9 mouse cellular contexts compared by ENCODE assay signal in the genomic region with DNA sequence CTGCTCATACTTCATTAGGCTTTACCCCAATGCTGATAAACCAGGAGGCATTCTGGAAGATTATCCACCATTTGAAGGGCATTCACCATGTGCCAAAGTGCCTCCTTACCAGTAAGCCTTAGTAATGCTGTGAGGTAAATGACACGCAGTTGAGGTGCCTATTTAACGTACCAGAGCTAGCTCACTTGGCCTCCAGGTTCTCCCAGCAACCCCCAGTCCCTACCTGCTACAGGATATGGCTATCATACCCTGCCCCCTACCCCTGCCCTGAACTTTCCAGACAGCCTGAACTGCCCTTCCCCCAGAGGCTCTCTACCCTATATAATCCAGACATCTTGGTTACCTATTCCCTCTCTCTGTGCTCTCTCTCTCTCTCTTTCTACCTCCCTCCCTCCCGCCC. TPM values are rescaled to one million over a fixed set of nuclear protein-coding genes. Genes with fewer than 3 reads are reported as not detected.
A peak's percentile ranks its signal among the peaks of the same experiment; 100 is the strongest.
DNase-seq lines count a peak whose midpoint lies in the region; ATAC-seq and TF ChIP-seq lines count a peak whose summit lies in the region.
"Had no signal": no experiment of that assay in that cellular context is flagged by ENCODE, and none has a peak within 500 bp of the region (broad histone marks: within the 10 kb centered on the region; RNA-seq: fewer than 3 reads in every experiment).

No protein-coding gene starts in this region.

- peaks cover 16% of the 10 kb centered on the region for H3K79me2 ChIP-seq in MEL (ENCODE audit: control insufficient read depth, insufficient read depth, low read length, poor library complexity)

- no peak for TF ChIP-seq RAD21 in MEL (IDR thresholded peaks at IDR 0.05; ENCODE audit: low read depth, low read length)

- 0 out of 2 replicates have a peak overlapping the region, but pooled peaks have one; percentile 98 for H3K9ac ChIP-seq in lung, embryonic 15.5 days
- peak overlapping the region; percentile 89; the same call in 1 of the 2 replicates for H3K9ac ChIP-seq in MEL (ENCODE audit: control insufficient read depth, low read depth, low read length, poor library complexity, severe bottlenecking)
- peak overlapping the region; percentile 89 for H3K9ac ChIP-seq in liver, embryonic 13.5 days

- H3K27me3 ChIP-seq in lung, embryonic 15.5 days = no peaks in the 10 kb centered on the region
- H3K27me3 ChIP-seq in MEL (ENCODE audit: control insufficient read depth in 1 of 2, insufficient read depth in 2 of 2, low read length in 2 of 2) = no peaks in the 10 kb centered on the region
- H3K27me3 ChIP-seq in liver, embryonic 13.5 days = peaks cover 10% of the 10 kb centered on the region; the same call in 1 of the 2 replicates

- no peak for DNase-seq in gastrocnemius, adult 2 months
- DNase-seq in gastrocnemius, postnatal 25 days = no peak
- no peak for DNase-seq in lung, postnatal 4 days
- DNase-seq in MEL (ENCODE audit: low read depth, low spot score) = peak; percentile 30
- no peak for DNase-seq in liver, embryonic 13.5 days
- DNase-seq in frontal cortex, postnatal 36 days (ENCODE audit: low spot score in 2 of 2) = no peak
- DNase-seq: layer of hippocampus, postnatal 36 days had no signal

- no peak for TF ChIP-seq EP300 in MEL (IDR thresholded peaks at IDR 0.05; ENCODE audit: low read depth in 1 of 2, low read length in 2 of 2)

- peak overlapping the region; percentile 96 for H3K4me2 ChIP-seq in lung, embryonic 15.5 days
- H3K4me2 ChIP-seq in liver, embryonic 13.5 days = peak overlapping the region; percentile 99

- TF ChIP-seq CTCF in gastrocnemius, adult 2 months (IDR thresholded peaks at IDR 0.05) = no peak
- TF ChIP-seq CTCF in MEL (IDR thresholded peaks at IDR 0.05 in 2 of 3, conservative IDR thresholded peaks at IDR 0.05 in 1 of 3; ENCODE audit: control insufficient read depth in 1 of 3, insufficient read depth in 1 of 3, low read depth in 2 of 3, low read length in 3 of 3, poor library complexity in 1 of 3, severe bottlenecking in 1 of 3) = no peak

- H3K9me3 ChIP-seq in lung, embryonic 15.5 days = no peaks in the 10 kb centered on the region
- no peaks in the 10 kb centered on the region for H3K9me3 ChIP-seq in MEL (replicated peaks; ENCODE audit: insufficient read depth, low read length)
- no peaks in the 10 kb centered on the region for H3K9me3 ChIP-seq in liver, embryonic 13.5 days (replicated peaks)

- TF ChIP-seq POLR2A in MEL (IDR thresholded peaks at IDR 0.05; ENCODE audit: control insufficient read depth in 1 of 2, insufficient read depth in 1 of 2, low read depth in 1 of 2, low read length in 2 of 2, poor library complexity in 1 of 2) = no peak

- peak overlapping the region; percentile 88; the same call in 1 of the 2 replicates for H3K4me3 ChIP-seq in gastrocnemius, adult 2 months
- no peak overlapping the region; the same call in 1 of the 2 replicates for H3K4me3 ChIP-seq in lung, embryonic 15.5 days
- H3K4me3 ChIP-seq in MEL (ENCODE audit: control insufficient read depth in 1 of 2, insufficient read depth in 1 of 2, low read depth in 2 of 2, low read length in 2 of 2) = peak overlapping the region in 1 of 2 experiments; percentile 78; a peak in 1 of 4 replicates
- peak overlapping the region; percentile 85; the same call in 1 of the 2 replicates for H3K4me3 ChIP-seq in liver, embryonic 13.5 days (replicated peaks)

- H3K4me1 ChIP-seq in lung, embryonic 15.5 days = peaks cover 58% of the 10 kb centered on the region
- peaks cover 11 to 40% of the 10 kb centered on the region in 2 experiments for H3K4me1 ChIP-seq in MEL (ENCODE audit: control insufficient read depth in 1 of 2, insufficient read depth in 2 of 2, low read length in 2 of 2)
- H3K4me1 ChIP-seq in liver, embryonic 13.5 days (replicated peaks) = peaks cover 72% of the 10 kb centered on the region

- peak overlapping the region; percentile 97; the same call in 1 of the 2 replicates for H3K27ac ChIP-seq in gastrocnemius, adult 2 months
- no peak overlapping the region for H3K27ac ChIP-seq in lung, embryonic 15.5 days
- H3K27ac ChIP-seq in MEL (ENCODE audit: control insufficient read depth, low read depth, low read length) = no peak overlapping the region
- peak overlapping the region; percentile 92 for H3K27ac ChIP-seq in liver, embryonic 13.5 days

- WGBS in lung, embryonic 15.5 days = 69% methylated on average over 3 of the region's 3 CpGs
- WGBS in liver, embryonic 13.5 days (ENCODE audit: insufficient replicate concordance) = 58% methylated on average over 3 of the region's 3 CpGs

- no peak for ATAC-seq in lung, embryonic 15.5 days (ENCODE audit: borderline replicate concordance, extremely low read depth, low FRiP score, low TSS enrichment)
- no peak for ATAC-seq in liver, embryonic 13.5 days (ENCODE audit: low read depth)
- ATAC-seq in megakaryocyte progenitor cell, adult 5-6 weeks (replicated peaks; ENCODE audit: poor library complexity) = no peak

- no peaks in the 10 kb centered on the region for H3K36me3 ChIP-seq in lung, embryonic 15.5 days
- H3K36me3 ChIP-seq in MEL (ENCODE audit: control insufficient read depth in 1 of 2, insufficient read depth in 2 of 2, low read length in 2 of 2) = peaks cover 0 to 27% of the 10 kb centered on the region in 2 experiments; a peak in 2 of 4 replicates
- no peaks in the 10 kb centered on the region for H3K36me3 ChIP-seq in liver, embryonic 13.5 days

- intact Hi-C loops in gastrocnemius, adult 2 months (cut with DNase I) = no loop called here

TF ChIP-seq in MEL, 35 proteins besides CTCF, POLR2A, EP300 and RAD21 (continues in another document):
- TF ChIP-seq ZMIZ1 (IDR thresholded peaks at IDR 0.05; ENCODE audit: low read depth, low read length) (no peak), ELF1 (IDR thresholded peaks at IDR 0.05; ENCODE audit: low read depth, low read length) (no peak), MYC (IDR thresholded peaks at IDR 0.05; ENCODE audit: low read depth, low read length) (no peak), E2F4 (IDR thresholded peaks at IDR 0.05; ENCODE audit: borderline replicate concordance, low read depth, low read length) (no peak), CHD1 (IDR thresholded peaks at IDR 0.05; ENCODE audit: low read depth, low read length) (no peak), POLR2AphosphoS5 (IDR thresholded peaks at IDR 0.05; ENCODE audit: borderline replicate concordance, low read depth, low read length) (no peak)

RNA-seq across cellular contexts. Expression of gene Gpsm3, which starts 0.8 kb away (rescaled TPM):
- total RNA-seq in gastrocnemius, adult 2 months (2021) = 1 to 10 TPM; 1.8 to 2.4 TPM
- 1 to 10 TPM; 2.3 to 2.6 TPM for total RNA-seq in gastrocnemius, postnatal 25 days (2021)
- polyA plus RNA-seq in lung, embryonic 15.5 days (2015; fragmentation: Nextera tagmentation; extraction: Ambion mirVana) = 11.5 and 17.9 TPM in 2 replicates
- total RNA-seq in MEL (2012; rRNA removed) = 10.6 and 12.0 TPM in 2 replicates
- polyA plus RNA-seq in MEL (2012; ENCODE audit: insufficient read depth in 1 of 2, insufficient read length in 2 of 2, low read depth in 1 of 2, low replicate concordance in 2 of 2, missing spikeins in 1 of 2) = 10 to 100 TPM in 1 of 2 experiments, not detected in 1; 37.8 TPM
- 8.5 and 8.9 TPM in 2 replicates for polyA plus RNA-seq in liver, embryonic 13.5 days (2015; fragmentation: Nextera tagmentation; extraction: Ambion mirVana)
- total RNA-seq in megakaryocyte progenitor cell, adult 5-6 weeks (2015) = 63.4 and 69.0 TPM in 2 replicates
- 14.5 and 20.2 TPM in 2 replicates for total RNA-seq in megakaryocyte progenitor cell, adult 5-6 weeks (2017)

RNA-seq across cellular contexts. Expression of gene Pbx2, which starts 2.3 kb away (rescaled TPM):
- 10 to 100 TPM; 14.0 to 14.6 TPM for total RNA-seq in gastrocnemius, adult 2 months (2021)
- 10 to 100 TPM; 12.1 to 13.6 TPM for total RNA-seq in gastrocnemius, postnatal 25 days (2021)
- polyA plus RNA-seq in lung, embryonic 15.5 days (2015; fragmentation: Nextera tagmentation; extraction: Ambion mirVana) = 8.8 and 9.8 TPM in 2 replicates
- total RNA-seq in MEL (2012; rRNA removed) = 40.3 and 42.4 TPM in 2 replicates
- 10 to 100 TPM in 1 of 2 experiments, not detected in 1; 76.7 TPM for polyA plus RNA-seq in MEL (2012; ENCODE audit: insufficient read depth in 1 of 2, insufficient read length in 2 of 2, low read depth in 1 of 2, low replicate concordance in 2 of 2, missing spikeins in 1 of 2)
- polyA plus RNA-seq in liver, embryonic 13.5 days (2015; fragmentation: Nextera tagmentation; extraction: Ambion mirVana) = 3.8 TPM in 2 replicates
- total RNA-seq in megakaryocyte progenitor cell, adult 5-6 weeks (2015) = 17.0 and 20.6 TPM in 2 replicates
- total RNA-seq in megakaryocyte progenitor cell, adult 5-6 weeks (2017) = 24.9 and 26.7 TPM in 2 replicates

RNA-seq across cellular contexts. Expression of gene Ager, which starts 8.9 kb away (rescaled TPM):
- under 1 TPM in 1 of 2 experiments, not detected in 1; 0.31 TPM for total RNA-seq in gastrocnemius, adult 2 months (2021)
- under 1 TPM in 1 of 2 experiments, not detected in 1; 0.24 TPM for total RNA-seq in gastrocnemius, postnatal 25 days (2021)
- polyA plus RNA-seq in lung, embryonic 15.5 days (2015; fragmentation: Nextera tagmentation; extraction: Ambion mirVana) = 197 and 248 TPM in 2 replicates
- total RNA-seq in MEL (2012; rRNA removed) = 0.27 and 0.62 TPM in 2 replicates
- 1 to 10 TPM in 1 of 2 experiments, not detected in 1; 3.7 TPM for polyA plus RNA-seq in MEL (2012; ENCODE audit: insufficient read depth in 1 of 2, insufficient read length in 2 of 2, low read depth in 1 of 2, low replicate concordance in 2 of 2, missing spikeins in 1 of 2)
- polyA plus RNA-seq in liver, embryonic 13.5 days (2015; fragmentation: Nextera tagmentation; extraction: Ambion mirVana) = 0.68 and 0.72 TPM in 2 replicates
- 1.5 and 2.6 TPM in 2 replicates for total RNA-seq in megakaryocyte progenitor cell, adult 5-6 weeks (2015)
- total RNA-seq in megakaryocyte progenitor cell, adult 5-6 weeks (2017) = 0.24 and 3.0 TPM in 2 replicates

RNA-seq across cellular contexts. Expression of gene Rnf5, which starts 14.7 kb away (rescaled TPM):
- total RNA-seq in gastrocnemius, adult 2 months (2021) = 10 to 100 TPM; 16.8 to 24.0 TPM
- 10 to 100 TPM; 16.4 to 19.2 TPM for total RNA-seq in gastrocnemius, postnatal 25 days (2021)
- polyA plus RNA-seq in lung, embryonic 15.5 days (2015; fragmentation: Nextera tagmentation; extraction: Ambion mirVana) = 122 and 124 TPM in 2 replicates
- 23.5 and 24.8 TPM in 2 replicates for total RNA-seq in MEL (2012; rRNA removed)
- 10 to 100 TPM in 1 of 2 experiments, not detected in 1; 85.1 TPM for polyA plus RNA-seq in MEL (2012; ENCODE audit: insufficient read depth in 1 of 2, insufficient read length in 2 of 2, low read depth in 1 of 2, low replicate concordance in 2 of 2, missing spikeins in 1 of 2)
- 86.1 and 93.6 TPM in 2 replicates for polyA plus RNA-seq in liver, embryonic 13.5 days (2015; fragmentation: Nextera tagmentation; extraction: Ambion mirVana)
- 50.6 and 51.6 TPM in 2 replicates for total RNA-seq in megakaryocyte progenitor cell, adult 5-6 weeks (2015)
- total RNA-seq in megakaryocyte progenitor cell, adult 5-6 weeks (2017) = 17.7 and 18.5 TPM in 2 replicates

RNA-seq across cellular contexts. Expression of gene Agpat1, which starts 15.3 kb away (rescaled TPM):
- 10 to 100 TPM; 75.6 to 75.7 TPM for total RNA-seq in gastrocnemius, adult 2 months (2021)
- 10 to 100 TPM; 53.6 to 56.9 TPM for total RNA-seq in gastrocnemius, postnatal 25 days (2021)
- polyA plus RNA-seq in lung, embryonic 15.5 days (2015; fragmentation: Nextera tagmentation; extraction: Ambion mirVana) = 51.8 and 51.9 TPM in 2 replicates
- total RNA-seq in MEL (2012; rRNA removed) = 81.5 and 85.2 TPM in 2 replicates
- polyA plus RNA-seq in MEL (2012; ENCODE audit: insufficient read depth in 1 of 2, insufficient read length in 2 of 2, low read depth in 1 of 2, low replicate concordance in 2 of 2, missing spikeins in 1 of 2) = 100 to 1,000 TPM in 1 of 2 experiments, not detected in 1; 153 TPM
- polyA plus RNA-seq in liver, embryonic 13.5 days (2015; fragmentation: Nextera tagmentation; extraction: Ambion mirVana) = 24.9 and 27.0 TPM in 2 replicates
- 25.7 and 33.6 TPM in 2 replicates for total RNA-seq in megakaryocyte progenitor cell, adult 5-6 weeks (2015)
- total RNA-seq in megakaryocyte progenitor cell, adult 5-6 weeks (2017) = 20.2 and 24.9 TPM in 2 replicates

Comparison
In these comparisons a context has a peak if more than half of its experiments do, and no peak if none do; other contexts are left out.
1. H3K27ac ChIP-seq: peak in gastrocnemius, adult 2 months (single experiment) and liver, embryonic 13.5 days (single experiment); none in lung, embryonic 15.5 days (single experiment) and MEL (single experiment).
2. Peak in every context shown above with its lines, with median percentiles within 50 percentile points of each other: H3K9ac ChIP-seq.